Mouse (Mus musculus): ENCODE measurements at regions not wholly inside any gene's neighbourhood (a gene's known extent, or its start where the extent isn't known, plus 50 kb on each side); places are given as distances from the start of the nearest gene placed in this dataset.
A peak's percentile ranks its signal among the peaks of the same experiment; 100 is the strongest.

GRCm38 (mm10) chr13:102591803-102592537 lies 101.4 kb upstream of the Cd180 start:
- DNase-seq: no peak

GRCm38 (mm10) chr13:102593405-102594200 lies 99.8 kb upstream of the Cd180 start:
- peak; percentile 45 for DNase-seq

GRCm38 (mm10) chr13:102594201-102594600 lies 99.2 kb upstream of the Cd180 start:
- no peak for DNase-seq

- DNase-seq: no peak
These were observed 97.8 kb upstream of the Cd180 start for GRCm38 (mm10) chr13:102595602-102596001.

- DNase-seq: no peak
These were observed 97.3 kb upstream of the Cd180 start for GRCm38 (mm10) chr13:102596101-102596500.

GRCm38 (mm10) chr13:102598181-102598580 lies 95.2 kb upstream of the Cd180 start:
- DNase-seq: no peak

- DNase-seq: no peak
These were observed 93.8 kb upstream of the Cd180 start for GRCm38 (mm10) chr13:102599602-102600001.

- no peak for DNase-seq
These were observed 93.3 kb upstream of the Cd180 start for GRCm38 (mm10) chr13:102600026-102600425.

GRCm38 (mm10) chr13:102624461-102624860 lies 68.9 kb upstream of the Cd180 start:
- DNase-seq: no peak

- no peak for DNase-seq
These were observed 68.1 kb upstream of the Cd180 start for GRCm38 (mm10) chr13:102625171-102625835.

- DNase-seq: no peak
These were observed 67.5 kb upstream of the Cd180 start for GRCm38 (mm10) chr13:102625836-102626340.

GRCm38 (mm10) chr13:102627786-102628185 lies 65.6 kb upstream of the Cd180 start:
- DNase-seq: no peak

- no peak for DNase-seq
These were observed 64.2 kb upstream of the Cd180 start for GRCm38 (mm10) chr13:102629176-102629575.

GRCm38 (mm10) chr13:102634236-102634957 lies 59.0 kb upstream of the Cd180 start:
- DNase-seq: no peak

GRCm38 (mm10) chr13:102636032-102636431 lies 57.3 kb upstream of the Cd180 start:
- DNase-seq: no peak

- no peak for DNase-seq
These were observed 56.3 kb upstream of the Cd180 start for GRCm38 (mm10) chr13:102637059-102637458.

GRCm38 (mm10) chr13:102639651-102640050 lies 53.7 kb upstream of the Cd180 start:
- no peak for DNase-seq

- no peak for DNase-seq
These were observed 53.2 kb upstream of the Cd180 start for GRCm38 (mm10) chr13:102640171-102640570.
